Comparison of ENCODE assay signal across 10 mouse cellular contexts in genomic region chr8:35256958-35257357, GRCm38 (mm10).
DNase-seq lines count a peak whose midpoint lies in the region; ATAC-seq and TF ChIP-seq lines count a peak whose summit lies in the region.
"Had no signal": no experiment of that assay in that cellular context is flagged by ENCODE, and none has a peak within 500 bp of the region (broad histone marks: within the 10 kb centered on the region; RNA-seq: fewer than 3 reads in every experiment).

No protein-coding gene starts in this region.

- H3K9ac ChIP-seq in kidney, embryonic 15.5 days: no peak overlapping the region
- no peak overlapping the region for H3K9ac ChIP-seq in midbrain, postnatal 0 days (replicated peaks; ENCODE audit: low read length, poor library complexity, severe bottlenecking)
- no peak overlapping the region for H3K9ac ChIP-seq in midbrain, embryonic 13.5 days (replicated peaks)
- no peak overlapping the region for H3K9ac ChIP-seq in midbrain, embryonic 14.5 days (replicated peaks; ENCODE audit: low read length)
- H3K9ac ChIP-seq: hindbrain, embryonic 15.5 days had no signal

- no peaks in the 10 kb centered on the region for H3K36me3 ChIP-seq in kidney, adult 2 months (ENCODE audit: control insufficient read depth, insufficient read depth, low read length)
- no peaks in the 10 kb centered on the region for H3K36me3 ChIP-seq in kidney, embryonic 15.5 days
- H3K36me3 ChIP-seq in midbrain, postnatal 0 days (ENCODE audit: insufficient read depth, low read length): no peaks in the 10 kb centered on the region
- no peaks in the 10 kb centered on the region for H3K36me3 ChIP-seq in midbrain, embryonic 13.5 days
- no peaks in the 10 kb centered on the region for H3K36me3 ChIP-seq in embryonic facial prominence, embryonic 10.5 days (replicated peaks)
- H3K36me3 ChIP-seq in midbrain, embryonic 14.5 days (ENCODE audit: control insufficient read depth, insufficient read depth, low read length): no peaks in the 10 kb centered on the region
- H3K36me3 ChIP-seq: hindbrain, embryonic 15.5 days had no signal

- H3K4me2 ChIP-seq in kidney, embryonic 15.5 days: no peak overlapping the region
- H3K4me2 ChIP-seq in midbrain, postnatal 0 days (ENCODE audit: low read depth, low read length, poor library complexity, severe bottlenecking): no peak overlapping the region
- H3K4me2 ChIP-seq in midbrain, embryonic 13.5 days (replicated peaks): no peak overlapping the region
- no peak overlapping the region for H3K4me2 ChIP-seq in midbrain, embryonic 14.5 days (ENCODE audit: low read length)
- H3K4me2 ChIP-seq: hindbrain, embryonic 15.5 days had no signal

- H3K4me3 ChIP-seq in kidney, adult 2 months (ENCODE audit: insufficient read depth, low read depth, low read length): no peak overlapping the region
- no peak overlapping the region for H3K4me3 ChIP-seq in kidney, embryonic 15.5 days (replicated peaks)
- H3K4me3 ChIP-seq in midbrain, postnatal 0 days (ENCODE audit: low read depth, low read length): no peak overlapping the region
- H3K4me3 ChIP-seq in midbrain, embryonic 13.5 days (replicated peaks): no peak overlapping the region
- no peak overlapping the region for H3K4me3 ChIP-seq in embryonic facial prominence, embryonic 10.5 days
- no peak overlapping the region for H3K4me3 ChIP-seq in midbrain, embryonic 14.5 days (replicated peaks; ENCODE audit: low read depth, low read length)
- H3K4me3 ChIP-seq: hindbrain, embryonic 15.5 days had no signal

- WGBS in kidney, adult 2 months: 58% methylated on average over 4 of the region's 4 CpGs
- 58% methylated on average over 4 of the region's 4 CpGs for WGBS in kidney, embryonic 15.5 days
- WGBS in midbrain, postnatal 0 days: 59% methylated on average over 4 of the region's 4 CpGs
- WGBS in midbrain, embryonic 13.5 days: 56% methylated on average over 4 of the region's 4 CpGs
- 53% methylated on average over 4 of the region's 4 CpGs for WGBS in embryonic facial prominence, embryonic 10.5 days
- WGBS in midbrain, embryonic 14.5 days: 61% methylated on average over 4 of the region's 4 CpGs

- no peak for ATAC-seq in kidney, embryonic 15.5 days (replicated peaks; ENCODE audit: low FRiP score)
- ATAC-seq in midbrain, postnatal 0 days (ENCODE audit: low FRiP score): no peak
- ATAC-seq in midbrain, embryonic 13.5 days: no peak
- ATAC-seq in midbrain, embryonic 14.5 days (ENCODE audit: low FRiP score, low TSS enrichment): no peak

- no peak for DNase-seq in kidney, adult 2 months
- DNase-seq in midbrain, postnatal 0 days (ENCODE audit: low spot score): peak; percentile 42
- peak; percentile 30 for DNase-seq in embryonic facial prominence, embryonic 10.5 days (ENCODE audit: low spot score)
- DNase-seq in thymus, postnatal 4 days: peak; percentile 75
- no peak for DNase-seq in spleen, postnatal 4 days (ENCODE audit: low spot score in 2 of 2)
- DNase-seq in midbrain, embryonic 14.5 days: no peak
- DNase-seq: spleen, adult 18-20 months had no signal

- TF ChIP-seq CTCF in kidney, adult 2 months (conservative IDR thresholded peaks at IDR 0.05; ENCODE audit: insufficient read depth, insufficient read length, low read depth, low read length): peak; percentile 35; the same call in 1 of the 2 replicates
- TF ChIP-seq CTCF in midbrain, postnatal 0 days (IDR thresholded peaks at IDR 0.05): peak; percentile 57

- no peak overlapping the region for H3K27ac ChIP-seq in kidney, adult 2 months (ENCODE audit: insufficient read depth, low read depth, low read length)
- no peak overlapping the region for H3K27ac ChIP-seq in kidney, embryonic 15.5 days
- no peak overlapping the region for H3K27ac ChIP-seq in midbrain, postnatal 0 days (ENCODE audit: low read depth, low read length)
- no peak overlapping the region for H3K27ac ChIP-seq in midbrain, embryonic 13.5 days
- H3K27ac ChIP-seq in embryonic facial prominence, embryonic 10.5 days (replicated peaks): no peak overlapping the region
- H3K27ac ChIP-seq in midbrain, embryonic 14.5 days (replicated peaks; ENCODE audit: low read depth, low read length): no peak overlapping the region
- H3K27ac ChIP-seq: hindbrain, embryonic 15.5 days had no signal

- no peak for TF ChIP-seq POLR2A in kidney, adult 2 months (IDR thresholded peaks at IDR 0.05; ENCODE audit: low read depth, low read length)

- no peaks in the 10 kb centered on the region for H3K27me3 ChIP-seq in kidney, adult 2 months (replicated peaks; ENCODE audit: control insufficient read depth, insufficient read depth, low read length)
- no peaks in the 10 kb centered on the region for H3K27me3 ChIP-seq in kidney, embryonic 15.5 days
- H3K27me3 ChIP-seq in midbrain, postnatal 0 days (ENCODE audit: insufficient read depth, low read length): no peaks in the 10 kb centered on the region
- H3K27me3 ChIP-seq in midbrain, embryonic 13.5 days: no peaks in the 10 kb centered on the region
- H3K27me3 ChIP-seq in embryonic facial prominence, embryonic 10.5 days (replicated peaks; ENCODE audit: low read depth, poor library complexity, severe bottlenecking): 0 out of 2 replicates have a peak, but pooled peaks cover 3% of the 10 kb centered on the region
- H3K27me3 ChIP-seq in midbrain, embryonic 14.5 days (ENCODE audit: control insufficient read depth, insufficient read depth, low read length): no peaks in the 10 kb centered on the region
- H3K27me3 ChIP-seq: hindbrain, embryonic 15.5 days had no signal

- no peaks in the 10 kb centered on the region for H3K4me1 ChIP-seq in kidney, adult 2 months (ENCODE audit: control insufficient read depth, insufficient read depth, low read length)
- H3K4me1 ChIP-seq in kidney, embryonic 15.5 days: no peaks in the 10 kb centered on the region
- no peaks in the 10 kb centered on the region for H3K4me1 ChIP-seq in midbrain, postnatal 0 days (ENCODE audit: insufficient read depth, low read length)
- no peaks in the 10 kb centered on the region for H3K4me1 ChIP-seq in midbrain, embryonic 13.5 days (replicated peaks)
- 0 out of 2 replicates have a peak, but pooled peaks cover 3% of the 10 kb centered on the region for H3K4me1 ChIP-seq in embryonic facial prominence, embryonic 10.5 days
- no peaks in the 10 kb centered on the region for H3K4me1 ChIP-seq in midbrain, embryonic 14.5 days (ENCODE audit: control insufficient read depth, insufficient read depth, low read length)
- H3K4me1 ChIP-seq: hindbrain, embryonic 15.5 days had no signal

- H3K9me3 ChIP-seq in kidney, embryonic 15.5 days (replicated peaks): peaks cover 7% of the 10 kb centered on the region; the same call in 1 of the 2 replicates
- 0 out of 2 replicates have a peak, but pooled peaks cover 2% of the 10 kb centered on the region for H3K9me3 ChIP-seq in midbrain, postnatal 0 days (ENCODE audit: low read length)
- H3K9me3 ChIP-seq in midbrain, embryonic 13.5 days: no peaks in the 10 kb centered on the region
- no peaks in the 10 kb centered on the region for H3K9me3 ChIP-seq in embryonic facial prominence, embryonic 10.5 days
- H3K9me3 ChIP-seq in midbrain, embryonic 14.5 days (ENCODE audit: control insufficient read depth, low read length): no peaks in the 10 kb centered on the region

Comparison
In these comparisons a context has a peak if more than half of its experiments do, and no peak if none do; other contexts are left out.
1. DNase-seq: peak in midbrain, postnatal 0 days (single experiment), embryonic facial prominence, embryonic 10.5 days (single experiment) and thymus, postnatal 4 days (single experiment); none in kidney, adult 2 months (single experiment), spleen, postnatal 4 days (0 of 2) and midbrain, embryonic 14.5 days (single experiment).